Mouse (Mus musculus): ENCODE measurements around the gene Frat2. TPM values are rescaled to one million over a fixed set of nuclear protein-coding genes. Genes with fewer than 3 reads are reported as not detected.

The Frat2 gene
- total and polyA plus RNA-seq, 3 experiments, result 55.6 to 110 TPM; not detected in 1

- Histone ChIP-seq H3K79me2 (ENCODE audit: control insufficient read depth, insufficient read depth, low read length, poor library complexity) (no peaks in the 10 kb centered on the region), H3K27me3 (ENCODE audit: control insufficient read depth in 1 of 2, insufficient read depth in 2 of 2, low read length in 2 of 2) (no peaks in the 10 kb centered on the region), H3K36me3 (ENCODE audit: control insufficient read depth in 1 of 2, insufficient read depth in 2 of 2, low read length in 2 of 2) (peaks cover 0 to 27% of the 10 kb centered on the region in 2 experiments; a peak in 2 of 4 replicates), H3K9me3 (replicated peaks; ENCODE audit: insufficient read depth, low read length) (no peaks in the 10 kb centered on the region), H3K4me3 (ENCODE audit: control insufficient read depth in 1 of 2, insufficient read depth in 1 of 2, low read depth in 2 of 2, low read length in 2 of 2) (no peak overlapping the region), H3K9ac (ENCODE audit: control insufficient read depth, low read depth, low read length, poor library complexity, severe bottlenecking) (no peak overlapping the region), H3K27ac (ENCODE audit: control insufficient read depth, low read depth, low read length) (no peak overlapping the region), H3K4me1 (ENCODE audit: control insufficient read depth in 1 of 2, insufficient read depth in 2 of 2, low read length in 2 of 2) (peaks cover 14 to 26% of the 10 kb centered on the region in 2 experiments)
- peak; percentile 59 for DNase-seq (ENCODE audit: low read depth, low spot score)
- TF ChIP-seq E2F4 (IDR thresholded peaks at IDR 0.05; ENCODE audit: borderline replicate concordance, low read depth, low read length) (no peak), NRF1 (IDR thresholded peaks at IDR 0.05; ENCODE audit: insufficient read depth, low read depth, low read length, poor library complexity, severe bottlenecking) (no peak), ELF1 (IDR thresholded peaks at IDR 0.05; ENCODE audit: low read depth, low read length) (no peak), CHD2 (IDR thresholded peaks at IDR 0.05; ENCODE audit: low read length) (no peak), MAX (IDR thresholded peaks at IDR 0.05; ENCODE audit: low read length) (no peak), TBP (IDR thresholded peaks at IDR 0.05; ENCODE audit: low read depth, low read length) (no peak), ZMIZ1 (IDR thresholded peaks at IDR 0.05; ENCODE audit: low read depth, low read length) (no peak), KAT2A (conservative IDR thresholded peaks at IDR 0.05; ENCODE audit: low read depth, low read length) (no peak), MYC (IDR thresholded peaks at IDR 0.05; ENCODE audit: low read depth, low read length) (no peak), GATA1 (IDR thresholded peaks at IDR 0.05; ENCODE audit: low read depth, low read length) (peak; percentile 78), CTCF (IDR thresholded peaks at IDR 0.05 in 2 of 3, conservative IDR thresholded peaks at IDR 0.05 in 1 of 3; ENCODE audit: control insufficient read depth in 1 of 3, insufficient read depth in 1 of 3, low read depth in 2 of 3, low read length in 3 of 3, poor library complexity in 1 of 3, severe bottlenecking in 1 of 3) (no peak), ZKSCAN1 (IDR thresholded peaks at IDR 0.05; ENCODE audit: low read depth, low read length) (no peak), SIN3A (IDR thresholded peaks at IDR 0.05; ENCODE audit: low read length) (peak; percentile 58), MAFK (IDR thresholded peaks at IDR 0.05; ENCODE audit: borderline replicate concordance, low read depth, low read length) (no peak), BHLHE40 (IDR thresholded peaks at IDR 0.05; ENCODE audit: borderline replicate concordance, low read depth, low read length) (peak; percentile 5; the same call in 1 of the 2 replicates), UBTF (IDR thresholded peaks at IDR 0.05; ENCODE audit: borderline replicate concordance, insufficient read depth, low read depth, low read length) (no peak), ZNF384 (IDR thresholded peaks at IDR 0.05; ENCODE audit: low read depth, low read length) (no peak), CHD1 (IDR thresholded peaks at IDR 0.05; ENCODE audit: low read depth, low read length) (no peak), NELFE (IDR thresholded peaks at IDR 0.05; ENCODE audit: low read depth, low read length) (no peak), MEF2A (IDR thresholded peaks at IDR 0.05; ENCODE audit: extremely low read depth, insufficient replicate concordance, low read depth, low read length, poor library complexity, severe bottlenecking) (no peak), SMC3 (IDR thresholded peaks at IDR 0.05; ENCODE audit: low read depth, low read length) (no peak), JUND (IDR thresholded peaks at IDR 0.05; ENCODE audit: low read depth, low read length) (no peak), EP300 (IDR thresholded peaks at IDR 0.05; ENCODE audit: low read depth in 1 of 2, low read length in 2 of 2) (peak; percentile 49 to 75), ZC3H11A (IDR thresholded peaks at IDR 0.05; ENCODE audit: low read depth, low read length) (no peak), USF2 (IDR thresholded peaks at IDR 0.05; ENCODE audit: borderline replicate concordance in 1 of 2, insufficient read depth in 1 of 2, low read depth in 1 of 2, low read length in 2 of 2) (no peak), GABPA (IDR thresholded peaks at IDR 0.05; ENCODE audit: low read depth, low read length) (no peak), MXI1 (IDR thresholded peaks at IDR 0.05; ENCODE audit: low read depth, low read length) (no peak), RCOR1 (IDR thresholded peaks at IDR 0.05; ENCODE audit: low read depth, low read length) (peak; percentile 52; the same call in 1 of the 2 replicates), HCFC1 (IDR thresholded peaks at IDR 0.05; ENCODE audit: low read depth, low read length) (no peak), POLR2AphosphoS2 (IDR thresholded peaks at IDR 0.05; ENCODE audit: low read length) (no peak), TCF12 (IDR thresholded peaks at IDR 0.05; ENCODE audit: low read depth, low read length) (peak; percentile 63; the same call in 1 of the 2 replicates), USF1 (IDR thresholded peaks at IDR 0.05; ENCODE audit: low read depth, low read length) (no peak), POLR2A (IDR thresholded peaks at IDR 0.05; ENCODE audit: control insufficient read depth in 1 of 2, insufficient read depth in 1 of 2, low read depth in 1 of 2, low read length in 2 of 2, poor library complexity in 1 of 2) (no peak), MYB (IDR thresholded peaks at IDR 0.05; ENCODE audit: low read depth, low read length) (no peak), POLR2AphosphoS5 (IDR thresholded peaks at IDR 0.05; ENCODE audit: borderline replicate concordance, low read depth, low read length) (no peak), RAD21 (IDR thresholded peaks at IDR 0.05; ENCODE audit: low read depth, low read length) (no peak), TAL1 (IDR thresholded peaks at IDR 0.05; ENCODE audit: low read length) (peak; percentile 41), ETS1 (IDR thresholded peaks at IDR 0.05; ENCODE audit: low read depth, low read length) (peak; percentile 53; the same call in 1 of the 2 replicates)
Observed at GRCm38 (mm10) chr19:41822589-41822988, 25.3 kb downstream of the Frat2 start.

All from MEL (cell line).